Mouse (Mus musculus): ENCODE results near the gene Mccc2.

Mccc2 gene

DNA sequence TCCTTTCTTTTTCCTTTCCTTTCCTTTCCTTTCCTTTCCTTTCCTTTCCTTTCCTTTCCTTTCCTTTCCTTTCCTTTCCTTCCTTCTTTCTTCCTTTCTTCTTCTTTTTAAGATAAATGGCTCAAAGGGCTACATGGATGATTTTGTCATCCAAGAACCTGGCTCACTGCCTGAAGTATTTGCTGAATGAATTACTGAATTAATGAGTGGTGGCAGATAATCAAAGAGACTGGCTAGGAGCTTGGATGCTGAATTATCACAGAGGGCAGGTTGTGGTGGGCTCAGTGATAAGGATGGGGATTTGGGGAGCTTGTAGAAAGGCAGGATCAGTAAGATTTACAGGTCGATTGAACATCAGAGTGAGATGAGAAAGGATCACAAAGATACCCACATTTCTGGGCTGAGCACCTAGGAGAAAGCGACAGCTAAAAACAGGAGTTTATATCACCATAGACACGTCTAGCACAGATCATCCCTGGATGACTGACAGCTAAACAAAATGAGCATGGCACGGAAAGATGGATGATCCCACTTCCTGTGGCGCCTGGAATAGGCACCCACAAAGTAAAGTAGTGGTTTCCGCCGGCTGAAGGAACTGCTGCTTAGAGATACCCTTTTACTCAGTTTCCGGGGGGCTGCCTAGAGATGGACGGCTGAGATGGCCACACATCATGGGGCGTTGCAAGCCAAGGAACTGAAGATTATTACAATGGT lies 76.7 kb downstream of the Mccc2 start:
- no peak for DNase-seq (ENCODE audit: low spot score)

DNA sequence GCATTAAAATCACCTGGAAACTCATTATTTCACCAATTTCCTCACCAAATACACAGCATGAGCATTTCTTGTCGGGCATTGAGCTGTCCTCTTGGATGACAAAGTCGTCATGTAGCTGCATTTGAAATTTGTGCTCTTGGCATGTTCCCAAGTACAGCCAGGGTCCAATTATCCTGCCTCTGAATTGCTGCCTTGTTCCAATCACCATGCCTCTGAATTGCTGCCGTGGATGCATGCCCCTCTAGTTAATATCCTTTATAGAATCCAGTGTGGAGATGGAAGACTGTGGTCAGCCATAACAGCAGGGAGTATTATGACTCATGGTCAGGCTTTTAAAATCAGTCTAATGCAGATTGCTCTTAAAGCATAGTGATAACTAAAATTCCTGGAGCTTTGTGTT lies 77.7 kb downstream of the Mccc2 start:
- DNase-seq (ENCODE audit: low spot score) = no peak

DNA sequence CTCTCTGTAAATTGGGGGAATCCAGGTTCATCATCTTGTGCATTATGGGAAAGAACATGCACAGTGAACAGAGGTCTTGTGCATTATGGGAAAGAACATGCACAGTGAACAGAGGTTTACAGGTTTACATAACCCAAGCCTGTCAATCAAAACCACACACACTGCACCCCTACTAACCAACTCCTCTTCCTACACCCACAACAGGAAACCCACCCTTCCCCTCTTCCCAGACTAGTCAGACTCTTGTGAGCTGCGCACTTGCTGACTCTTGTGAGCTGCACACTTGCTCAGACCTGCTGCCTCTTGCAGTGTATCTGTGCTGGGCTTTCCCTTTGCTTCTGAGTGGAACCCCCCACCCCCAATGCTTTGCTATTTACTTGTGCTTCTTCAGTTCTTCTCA lies 83.0 kb downstream of the Mccc2 start:
- DNase-seq (ENCODE audit: low spot score) = no peak

- no peak for DNase-seq (ENCODE audit: low spot score)
Measured at GRCm38 (mm10) chr13:99931502-99931901, 83.9 kb downstream of the Mccc2 start.

GRCm38 (mm10) chr13:99926249-99926648 lies 89.2 kb downstream of the Mccc2 start:
- DNase-seq (ENCODE audit: low spot score) = no peak

DNA sequence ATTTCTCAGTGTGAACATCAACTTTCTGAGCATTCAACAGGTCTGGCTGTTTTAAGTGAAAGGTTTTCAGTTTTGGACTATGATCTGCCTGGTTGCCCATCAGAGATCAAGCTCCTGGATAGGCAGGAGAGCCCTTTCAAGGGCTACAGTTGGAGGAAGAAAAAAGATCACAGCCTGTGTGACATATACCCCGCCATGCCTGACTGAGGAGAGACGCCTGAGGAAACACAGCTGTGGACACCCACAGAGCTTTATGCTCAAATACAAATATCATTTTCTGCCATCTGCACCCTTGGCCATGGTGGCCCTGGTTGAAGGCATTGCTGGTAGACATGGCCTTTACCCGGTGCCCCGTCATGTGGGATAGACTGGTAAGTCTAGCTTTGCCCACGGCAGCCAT lies 99.8 kb downstream of the Mccc2 start:
- no peak for DNase-seq (ENCODE audit: low spot score)

DNA sequence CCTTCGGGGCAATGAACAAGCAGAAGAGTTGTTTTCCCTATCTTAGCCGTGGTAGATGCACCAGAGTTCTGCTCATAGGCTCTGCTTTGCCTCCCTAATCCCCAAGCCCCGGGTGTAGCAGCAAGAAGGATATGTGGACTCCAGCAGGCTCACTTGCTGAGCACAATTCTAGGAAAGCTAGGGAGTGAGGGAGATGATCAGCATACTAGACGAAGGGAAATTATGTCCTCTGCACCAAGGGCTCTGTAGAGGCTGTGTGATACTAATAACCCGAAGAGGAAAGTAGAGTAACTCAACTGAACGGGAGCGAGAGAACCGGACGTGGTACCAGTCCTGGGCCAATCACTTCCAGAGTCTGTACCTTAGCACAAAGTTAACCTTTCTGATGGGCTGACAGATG lies 114.5 kb downstream of the Mccc2 start, which contains the start of gene Cartpt:
TSS of gene Cartpt (minus strand) at position 127 of the 400 bp plus-strand sequence.
- no peak for DNase-seq (ENCODE audit: low spot score)

DNA sequence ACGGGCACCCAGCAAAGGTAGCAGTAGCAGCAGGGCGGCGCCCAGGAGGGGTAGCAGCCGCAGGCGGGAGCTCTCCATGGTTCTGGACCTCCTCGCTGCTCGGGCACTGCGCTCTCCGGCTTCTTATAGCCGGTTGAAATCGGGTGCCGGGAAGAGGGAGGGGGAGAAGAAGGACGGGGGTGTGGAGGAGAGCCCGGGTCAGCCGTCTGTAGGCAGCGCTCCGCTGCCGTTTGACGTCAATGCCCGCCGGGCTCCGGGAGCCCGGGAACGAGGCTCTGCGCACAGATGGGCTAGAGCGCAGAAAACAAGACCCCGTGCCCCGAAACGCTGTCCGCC lies 114.9 kb downstream of the Mccc2 start:
- peak; percentile 71 for DNase-seq (ENCODE audit: low spot score)

- no peak for DNase-seq (ENCODE audit: low spot score)
Measured at GRCm38 (mm10) chr13:99899670-99900556, 115.5 kb downstream of the Mccc2 start.

DNA sequence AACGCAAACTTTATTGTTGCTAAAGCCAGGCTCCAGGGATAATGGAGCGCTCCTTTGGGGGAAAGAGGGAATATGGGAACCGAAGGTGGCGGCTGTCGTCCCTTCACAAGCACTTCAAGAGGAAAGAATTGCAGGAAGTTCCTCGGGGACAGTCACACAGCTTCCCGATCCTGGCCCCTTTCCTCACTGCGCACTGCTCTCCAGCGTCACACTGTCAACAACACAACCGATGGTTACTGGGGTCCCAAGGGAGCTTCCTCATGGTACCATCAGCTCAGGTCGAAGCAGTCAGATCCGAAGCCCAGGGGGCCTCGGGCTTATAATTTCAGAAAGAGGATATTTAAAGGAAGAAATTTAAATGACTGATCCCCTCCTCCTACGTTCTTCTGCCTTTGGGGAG lies 116.6 kb downstream of the Mccc2 start:
- no peak for DNase-seq (ENCODE audit: low spot score)
